Mouse (Mus musculus): ENCODE results near the gene Olfr867. TPM values are rescaled to one million over a fixed set of nuclear protein-coding genes. Genes with fewer than 3 reads are reported as not detected.

Gene Olfr867
- not detected for total RNA-seq (2021)
- long read RNA-seq, experiment 1 = 0 reads
- long read RNA-seq, experiment 2 = 0 reads

GRCm38 (mm10) chr9:20057462-20057861, at the start of gene Olfr867:
TSS of gene Olfr867 (minus strand) at chr9:20057562.
- TF ChIP-seq CTCF (conservative IDR thresholded peaks at IDR 0.05) = no peak
- no peak for DNase-seq (ENCODE audit: low spot score in 2 of 2)

GRCm38 (mm10) chr9:20098326-20098725, 41.0 kb upstream of the Olfr867 start, which contains the start of gene Olfr868:
TSS of gene Olfr868 (plus strand) at chr9:20098626.
- Histone ChIP-seq H3K4me3 (no peak within 1 kb of the TSS), H3K27ac (no peak within 1 kb of the TSS)
- DNase-seq (ENCODE audit: low spot score in 2 of 2) = no peak
- TF ChIP-seq CTCF (conservative IDR thresholded peaks at IDR 0.05) = no peak

More at GRCm38 (mm10) chr9:20057462-20057861, at the start of gene Olfr867:
- no peak within 1 kb of the TSS for H3K4me3 ChIP-seq
- H3K27ac ChIP-seq = no peak within 1 kb of the TSS

DNA sequence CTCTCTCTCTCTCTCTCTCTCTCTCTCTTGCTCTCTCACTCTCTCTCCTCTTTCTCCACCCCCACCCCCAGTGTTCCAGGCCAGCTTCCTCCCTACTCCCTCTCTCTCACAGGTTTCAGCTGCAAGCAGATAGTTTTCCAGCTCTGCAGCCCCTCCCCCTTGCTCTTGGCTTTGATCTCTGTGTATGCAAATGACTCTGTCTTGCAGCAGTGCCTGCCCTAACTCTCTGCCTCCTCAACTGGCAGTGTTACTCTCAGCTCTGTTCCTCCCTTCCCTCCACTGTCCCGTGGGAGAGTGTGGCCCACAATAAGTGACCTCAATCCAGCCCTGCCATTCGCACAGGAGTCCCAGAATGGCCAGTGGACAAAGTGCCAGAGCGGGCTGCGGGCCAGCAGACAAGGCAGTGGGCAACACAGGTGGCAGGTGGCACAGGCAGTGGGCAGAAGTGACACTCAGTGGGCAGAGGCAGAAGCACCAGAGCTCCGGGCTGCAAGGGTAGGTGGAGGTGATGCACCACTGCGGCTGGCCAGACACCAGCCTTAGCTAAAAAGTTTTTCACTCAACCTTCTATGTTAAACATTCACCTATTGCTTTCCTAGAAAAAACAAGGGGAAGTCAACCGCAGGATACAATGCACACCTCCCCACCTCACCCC, 16.3 kb upstream of the Olfr867 start:
- H3K4me3 ChIP-seq = no peak overlapping the region
- DNase-seq (ENCODE audit: low spot score in 2 of 2) = no peak
- no peak for TF ChIP-seq CTCF (conservative IDR thresholded peaks at IDR 0.05)
- H3K27ac ChIP-seq = no peak overlapping the region

DNA sequence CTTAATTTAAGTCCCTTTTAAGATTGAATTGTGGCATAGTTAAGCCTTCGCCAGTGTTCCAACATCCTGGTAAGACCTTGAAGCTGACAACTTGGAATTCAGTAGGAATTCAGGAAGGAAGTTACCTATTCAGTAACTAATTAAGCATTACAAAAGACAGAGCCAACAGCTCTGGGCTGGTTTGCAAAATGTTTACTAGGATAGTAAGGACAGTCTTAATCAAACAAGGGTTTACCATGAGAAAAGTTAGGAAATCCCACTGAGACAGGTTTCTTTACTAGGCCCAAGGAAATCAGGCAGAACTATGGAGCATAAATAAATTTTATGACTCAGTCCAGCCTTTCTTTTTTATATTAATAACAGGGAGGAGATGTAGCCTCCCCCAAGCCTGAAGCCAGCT, 13.9 kb upstream of the Olfr867 start:
- Histone ChIP-seq H3K27ac (no peak overlapping the region), H3K4me3 (no peak overlapping the region)
- TF ChIP-seq CTCF (conservative IDR thresholded peaks at IDR 0.05) = no peak
- DNase-seq (ENCODE audit: low spot score in 2 of 2) = no peak

GRCm38 (mm10) chr9:20070236-20070635, 12.9 kb upstream of the Olfr867 start:
- no peak overlapping the region for H3K4me3 ChIP-seq
- no peak overlapping the region for H3K27ac ChIP-seq
- no peak for DNase-seq (ENCODE audit: low spot score in 2 of 2)
- TF ChIP-seq CTCF (conservative IDR thresholded peaks at IDR 0.05) = no peak

GRCm38 (mm10) chr9:20047964-20048363, 9.4 kb downstream of the Olfr867 start:
- no peak for TF ChIP-seq CTCF (conservative IDR thresholded peaks at IDR 0.05)
- no peak for DNase-seq (ENCODE audit: low spot score in 2 of 2)

DNA sequence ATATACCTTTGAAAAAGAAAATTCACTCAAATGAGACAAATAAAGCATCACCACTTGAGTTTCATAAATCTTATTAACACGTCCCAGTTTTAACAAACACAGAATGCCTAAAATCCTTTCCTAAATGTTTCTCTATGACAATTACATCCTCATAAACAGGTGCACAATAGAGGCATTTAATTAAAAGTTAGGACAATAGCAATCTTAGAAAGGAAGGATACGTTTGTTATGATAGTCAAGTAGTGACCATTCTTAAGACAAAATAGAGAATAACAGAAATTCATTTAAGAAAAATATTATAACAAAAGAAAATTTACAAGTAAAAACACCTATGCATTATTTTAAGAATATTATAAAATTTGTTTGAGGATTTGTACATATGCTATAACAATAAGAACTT, 29.4 kb downstream of the Olfr867 start, which contains the start of gene Olfr866:
Gene Olfr866 (minus strand): TSS at position 101 of the 400 bp plus-strand sequence.
- no peak for DNase-seq (ENCODE audit: low spot score in 2 of 2)
- Histone ChIP-seq H3K27ac (no peak within 1 kb of the TSS), H3K4me3 (no peak within 1 kb of the TSS)
- TF ChIP-seq CTCF (conservative IDR thresholded peaks at IDR 0.05) = no peak

More at GRCm38 (mm10) chr9:20047964-20048363, 9.4 kb downstream of the Olfr867 start:
- no peak overlapping the region for H3K4me3 ChIP-seq
- H3K27ac ChIP-seq = no peak overlapping the region

Small RNA genes within 50 kb of the gene (microRNA-seq; reads per million reads assigned to microRNA genes)
- 0 reads per million in 2 experiments for gene Gm26231
- 0 reads per million in 2 experiments for gene Gm44395

Other genes starting within 250 kb of the Olfr867 start
- gene Olfr860, start 207.8 kb downstream of the Olfr867 start, total RNA-seq (2021) = not detected
- not detected for gene Olfr862, start 169.6 kb downstream of the Olfr867 start, total RNA-seq (2021)
- gene Olfr77, start 140.7 kb downstream of the Olfr867 start, total RNA-seq (2021) = not detected
- gene Olfr866, start 29.5 kb downstream of the Olfr867 start, total RNA-seq (2021) = not detected
- not detected for gene Olfr868, start 41.1 kb upstream of the Olfr867 start, total RNA-seq (2021)
- gene Olfr869, start 71.4 kb upstream of the Olfr867 start, total RNA-seq (2021) = not detected
- not detected for gene Olfr870, start 116.5 kb upstream of the Olfr867 start, total RNA-seq (2021)
- not detected for gene Olfr871, start 154.6 kb upstream of the Olfr867 start, total RNA-seq (2021)
- not detected for gene Olfr872, start 179.6 kb upstream of the Olfr867 start, total RNA-seq (2021)
- not detected for gene Olfr39, start 224.8 kb upstream of the Olfr867 start, total RNA-seq (2021)
- gene Olfr873, start 241.0 kb upstream of the Olfr867 start, total RNA-seq (2021) = not detected

Measured in layer of hippocampus, adult 2 months (tissue).